Mouse (Mus musculus): ENCODE data around the gene Trp53.

The Trp53 gene

DNA sequence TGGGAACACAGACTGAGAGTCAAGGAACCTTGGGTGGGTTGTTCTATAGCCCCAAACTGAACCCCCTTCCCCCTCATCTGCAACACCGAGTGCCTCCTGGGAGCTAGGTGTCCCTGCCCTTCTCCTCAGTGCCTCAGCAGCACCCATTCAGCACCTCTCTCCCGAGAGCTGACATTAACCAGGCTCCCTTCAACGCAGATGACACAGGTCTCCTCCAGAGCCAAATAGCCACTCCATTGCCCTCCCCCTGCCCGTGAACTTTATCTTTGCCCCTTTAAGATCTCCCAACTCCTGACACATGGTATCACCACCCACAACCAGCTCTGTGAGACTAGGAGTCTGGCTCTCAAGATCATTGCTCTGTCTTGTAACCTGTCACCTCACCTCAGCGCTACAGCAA is 21.0 kb upstream of the Trp53 start:
- no peak for TF ChIP-seq GATA4 (IDR thresholded peaks at IDR 0.05; ENCODE audit: insufficient replicate concordance, low read length)

GRCm38 (mm10) chr11:69559851-69560765 is 20.1 kb upstream of the Trp53 start, which contains the start of gene Efnb3:
Gene Efnb3, minus strand, starts transcription at chr11:69560205.
- TF ChIP-seq GATA4 (IDR thresholded peaks at IDR 0.05; ENCODE audit: insufficient replicate concordance, low read length): no peak

DNA sequence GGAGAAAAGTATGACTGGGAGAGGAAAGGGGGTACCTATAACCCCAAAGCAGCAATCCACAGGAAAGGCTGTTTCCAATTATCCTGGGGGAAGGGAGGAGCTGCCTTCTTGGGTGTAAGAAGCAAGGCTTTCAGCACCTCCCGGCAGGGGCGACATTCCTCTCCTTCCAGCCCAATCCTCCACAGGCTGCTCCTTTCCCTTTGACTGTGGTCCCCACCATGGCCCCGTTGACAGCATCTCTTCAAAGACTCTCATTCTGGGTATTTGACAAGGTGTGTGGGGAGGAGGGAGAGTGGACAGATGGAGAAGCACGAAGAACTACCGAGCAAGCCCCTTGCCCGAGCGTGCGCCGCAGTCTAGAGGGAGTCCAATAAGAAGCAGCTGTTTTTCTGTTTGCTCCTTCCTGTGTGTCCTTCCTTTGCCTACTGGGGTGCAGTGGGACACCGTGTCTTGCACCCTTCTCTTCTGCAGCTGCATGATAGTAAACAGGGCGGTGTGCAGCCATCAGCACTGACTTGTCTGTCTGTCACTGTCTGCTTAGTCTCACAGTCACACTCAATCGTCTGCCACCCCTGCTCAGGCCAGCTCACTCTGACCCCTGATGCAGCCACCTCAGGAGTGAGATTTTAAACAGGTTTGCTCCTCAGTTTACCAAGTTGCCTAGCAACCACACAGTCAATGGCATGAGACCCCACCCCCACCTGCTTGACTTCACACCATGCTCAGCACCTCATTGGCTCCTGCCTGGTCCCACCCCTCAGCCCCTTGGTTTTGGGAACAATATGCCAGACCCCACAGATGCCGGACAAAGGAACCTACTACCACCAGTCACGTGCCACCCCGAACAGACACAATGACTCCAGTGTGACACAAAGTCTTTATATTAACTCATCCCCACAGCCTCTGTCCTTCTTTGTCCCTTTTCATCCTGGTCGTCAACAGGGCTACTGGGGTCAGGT is 19.0 kb upstream of the Trp53 start:
- no peak for TF ChIP-seq GATA4 (IDR thresholded peaks at IDR 0.05; ENCODE audit: insufficient replicate concordance, low read length)

GRCm38 (mm10) chr11:69563373-69563772 is 16.8 kb upstream of the Trp53 start:
- TF ChIP-seq GATA4 (IDR thresholded peaks at IDR 0.05; ENCODE audit: insufficient replicate concordance, low read length): no peak

DNA sequence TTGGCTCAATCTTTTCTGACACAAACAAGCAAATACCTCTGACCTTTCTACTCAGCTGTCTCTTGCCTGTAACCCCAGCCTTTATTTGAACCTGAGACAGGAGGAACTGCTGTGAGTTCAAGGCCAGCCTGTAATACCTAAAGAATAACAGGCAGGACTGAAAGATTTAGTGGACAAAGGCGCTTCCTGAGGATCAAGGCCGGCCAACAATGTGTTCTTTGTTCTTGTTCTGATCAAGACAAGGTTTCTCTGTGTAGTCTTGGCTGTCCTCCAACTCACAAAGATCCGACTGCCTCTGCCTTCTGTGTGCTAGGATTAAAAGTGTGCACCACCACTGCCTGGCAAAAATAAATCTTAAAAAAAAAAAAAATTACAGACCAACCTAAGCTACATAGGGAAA is 15.8 kb upstream of the Trp53 start:
- TF ChIP-seq GATA4 (IDR thresholded peaks at IDR 0.05; ENCODE audit: insufficient replicate concordance, low read length): no peak

DNA sequence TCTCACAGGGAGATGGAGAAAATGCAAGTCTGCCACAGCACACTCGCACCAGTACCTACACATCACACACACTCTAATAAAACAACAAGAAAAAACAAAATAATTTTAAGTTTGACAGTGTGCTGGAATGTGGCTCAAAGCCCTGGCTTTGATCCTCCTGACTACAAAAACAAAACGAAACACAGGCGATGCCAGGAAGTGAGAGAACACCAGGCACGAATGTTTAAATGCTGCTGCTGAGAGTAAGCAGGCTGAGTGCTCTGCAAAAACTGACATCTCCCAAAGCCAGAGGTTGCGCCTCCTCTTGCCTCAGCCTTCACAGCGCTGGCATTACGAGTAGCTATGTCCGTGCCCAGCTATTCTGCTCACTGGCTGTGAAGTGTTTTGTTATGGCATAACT is 15.0 kb upstream of the Trp53 start:
- TF ChIP-seq GATA4 (IDR thresholded peaks at IDR 0.05; ENCODE audit: insufficient replicate concordance, low read length): no peak

- TF ChIP-seq GATA4 (IDR thresholded peaks at IDR 0.05; ENCODE audit: insufficient replicate concordance, low read length): no peak
Measured at GRCm38 (mm10) chr11:69575220-69575619, 4.9 kb upstream of the Trp53 start.

DNA sequence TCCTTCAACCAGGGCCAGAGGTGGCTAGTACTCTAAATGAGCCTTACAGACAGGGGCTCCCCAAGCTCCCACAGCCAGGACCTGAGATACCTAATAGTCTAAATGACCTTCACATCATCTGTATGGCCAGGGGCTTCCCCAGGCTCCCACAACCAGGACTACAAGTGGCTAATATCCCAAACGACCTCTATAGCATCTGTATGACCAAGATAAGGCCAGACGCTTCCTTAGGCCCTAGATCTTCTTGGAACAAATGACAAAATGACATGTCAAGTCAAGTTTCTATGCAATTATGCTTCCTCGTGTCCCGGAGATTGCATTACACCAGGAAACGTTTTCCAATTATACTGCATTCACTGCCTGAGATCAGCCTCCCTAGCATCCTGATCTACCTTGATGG is 3.9 kb upstream of the Trp53 start:
- TF ChIP-seq GATA4 (IDR thresholded peaks at IDR 0.05; ENCODE audit: insufficient replicate concordance, low read length): no peak

GRCm38 (mm10) chr11:69578301-69578700 is 1.9 kb upstream of the Trp53 start:
- no peak for TF ChIP-seq GATA4 (IDR thresholded peaks at IDR 0.05; ENCODE audit: insufficient replicate concordance, low read length)

GRCm38 (mm10) chr11:69579128-69580017 is 786 bp upstream of the Trp53 start:
- TF ChIP-seq GATA4 (IDR thresholded peaks at IDR 0.05; ENCODE audit: insufficient replicate concordance, low read length): no peak

DNA sequence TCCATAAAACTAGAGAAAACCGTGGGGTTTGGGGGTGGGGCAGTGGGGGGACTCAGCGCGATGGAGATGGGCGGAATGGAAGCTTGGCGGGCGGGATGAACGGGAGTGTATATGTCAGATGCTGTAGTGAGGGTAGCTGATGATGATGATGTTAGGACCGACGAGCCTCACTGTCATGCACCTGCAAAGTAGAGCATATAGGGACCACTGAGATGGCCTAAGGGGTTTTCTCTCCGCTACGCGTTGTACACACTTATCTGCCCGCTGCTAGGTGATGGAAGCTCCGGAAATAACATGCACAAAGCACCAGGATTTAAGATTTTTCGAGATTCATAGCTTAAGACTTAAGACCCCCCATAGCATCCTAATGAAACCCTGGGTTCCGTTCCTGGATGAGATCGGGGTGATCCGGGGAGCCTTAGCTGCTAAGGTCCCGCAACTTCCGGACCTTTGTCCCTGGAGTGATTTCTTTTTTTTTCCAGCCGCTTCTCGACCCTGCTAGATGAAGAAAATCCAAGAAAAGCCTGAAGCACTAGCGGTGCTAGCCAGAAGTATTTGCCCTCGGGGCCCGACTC is 500 bp downstream of the Trp53 start:
- no peak for TF ChIP-seq GATA4 (IDR thresholded peaks at IDR 0.05; ENCODE audit: insufficient replicate concordance, low read length)

GRCm38 (mm10) chr11:69581147-69581688 is 1.1 kb downstream of the Trp53 start:
- TF ChIP-seq GATA4 (IDR thresholded peaks at IDR 0.05; ENCODE audit: insufficient replicate concordance, low read length): peak; percentile 6; the same call in 1 of the 2 replicates

DNA sequence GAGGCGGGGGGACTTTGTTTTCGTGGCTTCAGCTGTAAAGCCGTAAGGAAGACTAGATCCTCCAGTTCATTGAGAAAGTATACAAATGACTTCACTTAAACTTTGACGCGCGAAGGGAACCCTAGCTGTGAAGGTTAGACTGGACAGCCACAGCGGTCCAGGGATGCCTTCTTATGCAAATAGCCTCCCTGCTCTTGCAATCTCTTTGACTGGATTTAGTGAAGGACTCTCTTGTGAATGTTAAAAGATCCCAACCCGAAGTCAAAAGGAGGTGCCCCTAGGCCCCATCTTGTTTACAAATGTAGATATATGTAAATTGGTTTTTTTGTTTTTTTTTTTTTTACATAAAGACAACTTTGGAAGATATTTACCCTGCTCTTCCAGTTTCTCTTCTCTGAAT is 1.7 kb downstream of the Trp53 start:
- no peak for TF ChIP-seq GATA4 (IDR thresholded peaks at IDR 0.05; ENCODE audit: insufficient replicate concordance, low read length)

DNA sequence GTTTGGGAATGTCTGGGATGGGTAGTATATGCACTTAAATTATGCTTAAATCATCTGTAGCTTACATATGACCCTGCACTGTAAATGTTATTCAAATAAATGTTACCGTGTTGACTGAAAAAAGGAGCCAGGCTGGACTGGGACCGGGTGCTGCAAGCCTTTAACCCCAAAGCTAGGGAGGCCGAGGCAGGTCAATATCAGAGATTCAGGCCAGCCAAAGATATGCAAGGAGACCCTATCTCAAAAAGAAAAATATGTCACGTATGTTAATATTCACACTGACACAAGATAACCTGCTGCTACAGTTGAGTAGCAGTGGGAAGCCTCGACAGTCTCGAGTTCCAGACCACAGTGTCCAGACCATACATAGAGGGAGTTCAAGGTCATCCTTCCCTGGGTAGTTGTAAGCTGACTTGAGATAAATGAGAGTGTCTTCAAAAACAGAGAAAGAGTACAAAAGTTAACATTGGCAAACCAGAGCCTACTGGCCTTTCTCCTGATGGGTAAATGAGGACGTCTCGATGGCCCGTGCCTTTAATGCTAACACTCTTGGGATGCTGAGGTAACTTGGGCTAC is 2.2 kb downstream of the Trp53 start:
- TF ChIP-seq GATA4 (IDR thresholded peaks at IDR 0.05; ENCODE audit: insufficient replicate concordance, low read length): no peak

Measured in liver, adult (tissue).